Mouse (Mus musculus): Measurements from ENCODE around the gene Bank1.

DNA sequence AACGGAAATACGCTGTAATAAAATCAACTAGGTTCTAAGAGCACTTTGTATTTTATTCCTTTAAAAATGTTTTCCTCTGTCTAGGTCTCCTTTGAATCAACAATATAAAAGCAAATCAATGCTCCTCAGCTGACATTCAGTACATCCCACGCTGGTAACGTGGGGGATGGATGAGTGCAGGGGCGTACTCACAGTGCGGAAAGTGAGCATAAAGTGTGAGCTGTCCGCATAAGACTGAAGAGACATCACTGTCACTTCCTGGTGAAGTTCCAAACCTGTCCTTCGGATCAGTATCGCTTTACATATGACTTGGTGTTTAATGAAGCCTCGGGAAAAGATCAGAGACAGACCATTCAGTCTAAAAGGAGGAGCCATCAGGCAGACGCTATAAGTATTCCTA lies 44.0 kb upstream of the Bank1 start:
- TF ChIP-seq POLR2A (IDR thresholded peaks at IDR 0.05; ENCODE audit: borderline replicate concordance, low read depth, low read length) (no peak), CTCF (IDR thresholded peaks at IDR 0.05; ENCODE audit: low read depth, low read length) (no peak)
